Mouse (Mus musculus): ENCODE measurements around the gene Cdk14. TPM values are rescaled to one million over a fixed set of nuclear protein-coding genes. Genes with fewer than 3 reads are reported as not detected.
A peak's percentile ranks its signal among the peaks of the same experiment; 100 is the strongest.

Gene Cdk14
- polyA plus RNA-seq, 2 experiments = 0.68 to 1.4 TPM

GRCm38 (mm10) chr5:5246534-5247175 lies 173.5 kb downstream of the Cdk14 start:
- Histone ChIP-seq H3K4me3 (ENCODE audit: insufficient read depth in 1 of 2, low read depth in 2 of 2, low read length in 2 of 2) (no peak overlapping the region), H3K9me3 (ENCODE audit: control insufficient read depth, low read length) (no peaks in the 10 kb centered on the region), H3K9ac (replicated peaks) (no peak overlapping the region), H3K36me3 (replicated peaks; ENCODE audit: control insufficient read depth, insufficient read depth, low read depth) (no peaks in the 10 kb centered on the region), H3K27ac (no peak overlapping the region), H3K27me3 (ENCODE audit: control insufficient read depth, insufficient read depth, low read length) (no peaks in the 10 kb centered on the region), H3K4me1 (replicated peaks; ENCODE audit: control insufficient read depth in 2 of 2, insufficient read depth in 2 of 2, low read length in 1 of 2) (peaks cover 0 to 7% of the 10 kb centered on the region in 2 experiments; a peak in 1 of 4 replicates), H3K4me2 (ENCODE audit: low read depth) (no peak overlapping the region)
- WGBS (ENCODE audit: insufficient replicate concordance) = 66% methylated on average over 2 of the region's 2 CpGs
- no peak for DNase-seq (ENCODE audit: low read depth in 3 of 3, low spot score in 3 of 3)
- TF ChIP-seq CTCF (IDR thresholded peaks at IDR 0.05; ENCODE audit: low read depth) (no peak), EP300 (IDR thresholded peaks at IDR 0.05; ENCODE audit: low read depth) (no peak)
- ATAC-seq (ENCODE audit: insufficient read depth) = peak; percentile 80

- Histone ChIP-seq H3K36me3 (replicated peaks; ENCODE audit: control insufficient read depth, insufficient read depth, low read depth) (no peaks in the 10 kb centered on the region), H3K9me3 (ENCODE audit: control insufficient read depth, low read length) (no peaks in the 10 kb centered on the region), H3K4me3 (ENCODE audit: insufficient read depth in 1 of 2, low read depth in 2 of 2, low read length in 2 of 2) (no peak overlapping the region), H3K27ac (no peak overlapping the region), H3K9ac (replicated peaks) (no peak overlapping the region), H3K4me1 (replicated peaks; ENCODE audit: control insufficient read depth in 2 of 2, insufficient read depth in 2 of 2, low read length in 1 of 2) (peaks cover 0 to 7% of the 10 kb centered on the region in 2 experiments; a peak in 1 of 4 replicates), H3K27me3 (ENCODE audit: control insufficient read depth, insufficient read depth, low read length) (no peaks in the 10 kb centered on the region), H3K4me2 (ENCODE audit: low read depth) (no peak overlapping the region)
- TF ChIP-seq CTCF (IDR thresholded peaks at IDR 0.05; ENCODE audit: low read depth) = no peak
- TF ChIP-seq EP300 (IDR thresholded peaks at IDR 0.05; ENCODE audit: low read depth) = no peak
- ATAC-seq (ENCODE audit: insufficient read depth) (no peak), DNase-seq (ENCODE audit: low read depth in 3 of 3, low spot score in 3 of 3) (no peak)
- WGBS (ENCODE audit: insufficient replicate concordance) = 69% methylated on average over 7 of the region's 7 CpGs
Observed at GRCm38 (mm10) chr5:5245182-5245581, 174.9 kb downstream of the Cdk14 start.

GRCm38 (mm10) chr5:5243648-5244047 lies 176.5 kb downstream of the Cdk14 start:
- Histone ChIP-seq H3K4me3 (ENCODE audit: insufficient read depth in 1 of 2, low read depth in 2 of 2, low read length in 2 of 2) (no peak overlapping the region), H3K27ac (no peak overlapping the region), H3K9me3 (ENCODE audit: control insufficient read depth, low read length) (no peaks in the 10 kb centered on the region), H3K4me1 (replicated peaks; ENCODE audit: control insufficient read depth in 2 of 2, insufficient read depth in 2 of 2, low read length in 1 of 2) (peaks cover 0 to 7% of the 10 kb centered on the region in 2 experiments; a peak in 1 of 4 replicates), H3K4me2 (ENCODE audit: low read depth) (no peak overlapping the region), H3K27me3 (ENCODE audit: control insufficient read depth, insufficient read depth, low read length) (no peaks in the 10 kb centered on the region), H3K9ac (replicated peaks) (no peak overlapping the region), H3K36me3 (replicated peaks; ENCODE audit: control insufficient read depth, insufficient read depth, low read depth) (no peaks in the 10 kb centered on the region)
- ATAC-seq (ENCODE audit: insufficient read depth) = no peak
- DNase-seq (ENCODE audit: low read depth in 3 of 3, low spot score in 3 of 3) = no peak
- no peak for TF ChIP-seq CTCF (IDR thresholded peaks at IDR 0.05; ENCODE audit: low read depth)
- TF ChIP-seq EP300 (IDR thresholded peaks at IDR 0.05; ENCODE audit: low read depth) = no peak

GRCm38 (mm10) chr5:5242704-5243103 lies 177.4 kb downstream of the Cdk14 start:
- ATAC-seq (ENCODE audit: insufficient read depth) (no peak), DNase-seq (ENCODE audit: low read depth in 3 of 3, low spot score in 3 of 3) (no peak)
- H3K4me1 ChIP-seq (replicated peaks; ENCODE audit: control insufficient read depth in 2 of 2, insufficient read depth in 2 of 2, low read length in 1 of 2) = peaks cover 0 to 7% of the 10 kb centered on the region in 2 experiments; a peak in 1 of 4 replicates
- 72% methylated on average over 5 of the region's 5 CpGs for WGBS (ENCODE audit: insufficient replicate concordance)
- no peaks in the 10 kb centered on the region for H3K9me3 ChIP-seq (ENCODE audit: control insufficient read depth, low read length)
- no peak overlapping the region for H3K9ac ChIP-seq (replicated peaks)
- H3K27me3 ChIP-seq (ENCODE audit: control insufficient read depth, insufficient read depth, low read length) = no peaks in the 10 kb centered on the region
- H3K27ac ChIP-seq = no peak overlapping the region
- no peak for TF ChIP-seq CTCF (IDR thresholded peaks at IDR 0.05; ENCODE audit: low read depth)
- H3K4me3 ChIP-seq (ENCODE audit: insufficient read depth in 1 of 2, low read depth in 2 of 2, low read length in 2 of 2) = no peak overlapping the region
- no peaks in the 10 kb centered on the region for H3K36me3 ChIP-seq (replicated peaks; ENCODE audit: control insufficient read depth, insufficient read depth, low read depth)
- no peak overlapping the region for H3K4me2 ChIP-seq (ENCODE audit: low read depth)

- no peak overlapping the region for H3K9ac ChIP-seq (replicated peaks)
- TF ChIP-seq EP300 (IDR thresholded peaks at IDR 0.05; ENCODE audit: low read depth) (no peak), CTCF (IDR thresholded peaks at IDR 0.05; ENCODE audit: low read depth) (no peak)
- no peaks in the 10 kb centered on the region for H3K9me3 ChIP-seq (ENCODE audit: control insufficient read depth, low read length)
- H3K4me2 ChIP-seq (ENCODE audit: low read depth) = no peak overlapping the region
- H3K36me3 ChIP-seq (replicated peaks; ENCODE audit: control insufficient read depth, insufficient read depth, low read depth) = no peaks in the 10 kb centered on the region
- ATAC-seq (ENCODE audit: insufficient read depth) (no peak), DNase-seq (ENCODE audit: low read depth in 3 of 3, low spot score in 3 of 3) (no peak)
- no peak overlapping the region for H3K4me3 ChIP-seq (ENCODE audit: insufficient read depth in 1 of 2, low read depth in 2 of 2, low read length in 2 of 2)
- no peaks in the 10 kb centered on the region for H3K4me1 ChIP-seq (replicated peaks; ENCODE audit: control insufficient read depth in 2 of 2, insufficient read depth in 2 of 2, low read length in 1 of 2)
- 76% methylated on average over 6 of the region's 6 CpGs for WGBS (ENCODE audit: insufficient replicate concordance)
- H3K27ac ChIP-seq = no peak overlapping the region
- H3K27me3 ChIP-seq (ENCODE audit: control insufficient read depth, insufficient read depth, low read length) = no peaks in the 10 kb centered on the region
Observed at GRCm38 (mm10) chr5:5241088-5241487, 179.0 kb downstream of the Cdk14 start.
